Mouse (Mus musculus) cerebellum, adult 2 months (tissue): ENCODE results near the gene Fyb.

Source experiments
- CTCF ChIP-seq: fragments of 200-500 bp; IDR thresholded peaks from 2 replicates; pipeline ENCODE4 v1.5.1; 2011; ENCODE audit warnings: low read depth, mild to moderate bottlenecking, control low read depth, low read length, moderate library complexity, borderline replicate concordance; ENCODE audit not compliant: insufficient read depth
- POLR2A ChIP-seq: fragments of 200-500 bp; IDR thresholded peaks from 2 replicates; pipeline ENCODE4 v1.6.1; 2011; ENCODE audit warnings: low read length, control low read depth, borderline replicate concordance; ENCODE audit not compliant: insufficient read depth

DNA sequence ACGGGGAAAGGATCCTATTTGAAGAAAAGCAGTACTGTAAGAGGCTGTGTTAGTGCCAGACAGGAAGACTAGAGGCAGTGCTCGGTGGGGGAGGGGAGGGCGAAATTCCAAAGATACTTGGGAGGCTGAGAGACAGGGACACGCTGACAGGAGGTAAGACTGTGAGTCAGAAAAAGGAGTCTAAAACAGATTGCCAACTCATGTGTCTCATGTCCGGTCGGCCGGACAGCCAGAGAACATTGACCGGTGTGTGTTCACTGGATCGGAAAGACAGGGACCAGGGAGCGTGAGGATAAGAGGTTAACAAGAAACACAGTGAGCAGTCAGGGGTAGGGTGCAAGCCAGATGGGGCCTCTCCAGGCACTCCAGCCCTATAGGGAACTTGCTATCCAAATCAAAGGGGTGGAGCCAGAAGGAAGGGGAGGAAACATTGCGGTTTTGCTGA, 42.3 kb downstream of the Fyb start:
- TF ChIP-seq CTCF (no peak), POLR2A (no peak)
